Mouse (Mus musculus): ENCODE measurements around the gene Rnasel. TPM values are rescaled to one million over a fixed set of nuclear protein-coding genes. Genes with fewer than 3 reads are reported as not detected.

Gene Rnasel
- polyA plus RNA-seq, 1 experiment: 10.9 TPM

GRCm38 (mm10) chr1:153720935-153721334, 28.3 kb upstream of the Rnasel start:
- WGBS: 39% methylated on average over 7 of the region's 7 CpGs
- Histone ChIP-seq H3K4me3 (ENCODE audit: low read depth, low read length) (no peak overlapping the region), H3K27me3 (ENCODE audit: control insufficient read depth, insufficient read depth, low read length) (no peaks in the 10 kb centered on the region), H3K27ac (ENCODE audit: insufficient read depth, low read depth, low read length) (no peak overlapping the region), H3K36me3 (ENCODE audit: control insufficient read depth, insufficient read depth, low read length) (no peaks in the 10 kb centered on the region), H3K4me1 (ENCODE audit: control insufficient read depth, insufficient read depth, insufficient read length, low read length) (no peaks in the 10 kb centered on the region)
- no peak for TF ChIP-seq POLR2A (IDR thresholded peaks at IDR 0.05; ENCODE audit: low read depth, low read length)
- TF ChIP-seq CTCF (IDR thresholded peaks at IDR 0.05; ENCODE audit: extremely low read depth, insufficient read length, insufficient replicate concordance, low read depth, low read length): no peak

GRCm38 (mm10) chr1:153721565-153722310, 27.5 kb upstream of the Rnasel start:
- Histone ChIP-seq H3K36me3 (ENCODE audit: control insufficient read depth, insufficient read depth, low read length) (no peaks in the 10 kb centered on the region), H3K27ac (ENCODE audit: insufficient read depth, low read depth, low read length) (no peak overlapping the region), H3K4me1 (ENCODE audit: control insufficient read depth, insufficient read depth, insufficient read length, low read length) (no peaks in the 10 kb centered on the region), H3K27me3 (ENCODE audit: control insufficient read depth, insufficient read depth, low read length) (no peaks in the 10 kb centered on the region), H3K4me3 (ENCODE audit: low read depth, low read length) (no peak overlapping the region)
- 74% methylated on average over 9 of the region's 9 CpGs for WGBS
- TF ChIP-seq POLR2A (IDR thresholded peaks at IDR 0.05; ENCODE audit: low read depth, low read length) (no peak), CTCF (IDR thresholded peaks at IDR 0.05; ENCODE audit: extremely low read depth, insufficient read length, insufficient replicate concordance, low read depth, low read length) (no peak)

- TF ChIP-seq POLR2A (IDR thresholded peaks at IDR 0.05; ENCODE audit: low read depth, low read length) (no peak), CTCF (IDR thresholded peaks at IDR 0.05; ENCODE audit: extremely low read depth, insufficient read length, insufficient replicate concordance, low read depth, low read length) (no peak)
- Histone ChIP-seq H3K36me3 (ENCODE audit: control insufficient read depth, insufficient read depth, low read length) (no peaks in the 10 kb centered on the region), H3K4me3 (ENCODE audit: low read depth, low read length) (0 out of 2 replicates have a peak overlapping the region, but pooled peaks have one; percentile 25), H3K27ac (ENCODE audit: insufficient read depth, low read depth, low read length) (no peak overlapping the region), H3K27me3 (ENCODE audit: control insufficient read depth, insufficient read depth, low read length) (no peaks in the 10 kb centered on the region), H3K4me1 (ENCODE audit: control insufficient read depth, insufficient read depth, insufficient read length, low read length) (no peaks in the 10 kb centered on the region)
- WGBS: 66% methylated on average over 9 of the region's 9 CpGs
Measured at GRCm38 (mm10) chr1:153723426-153723825, 25.8 kb upstream of the Rnasel start.

- Histone ChIP-seq H3K27me3 (ENCODE audit: control insufficient read depth, insufficient read depth, low read length) (no peaks in the 10 kb centered on the region), H3K4me1 (ENCODE audit: control insufficient read depth, insufficient read depth, insufficient read length, low read length) (no peaks in the 10 kb centered on the region), H3K4me3 (ENCODE audit: low read depth, low read length) (no peak overlapping the region), H3K36me3 (ENCODE audit: control insufficient read depth, insufficient read depth, low read length) (no peaks in the 10 kb centered on the region), H3K27ac (ENCODE audit: insufficient read depth, low read depth, low read length) (no peak overlapping the region)
- TF ChIP-seq POLR2A (IDR thresholded peaks at IDR 0.05; ENCODE audit: low read depth, low read length) (no peak), CTCF (IDR thresholded peaks at IDR 0.05; ENCODE audit: extremely low read depth, insufficient read length, insufficient replicate concordance, low read depth, low read length) (no peak)
- 86% methylated on average over 16 of the region's 16 CpGs for WGBS
Measured at GRCm38 (mm10) chr1:153726636-153727035, 22.6 kb upstream of the Rnasel start.

GRCm38 (mm10) chr1:153729806-153730205, 19.4 kb upstream of the Rnasel start:
- Histone ChIP-seq H3K27ac (ENCODE audit: insufficient read depth, low read depth, low read length) (no peak overlapping the region), H3K4me1 (ENCODE audit: control insufficient read depth, insufficient read depth, insufficient read length, low read length) (no peaks in the 10 kb centered on the region), H3K4me3 (ENCODE audit: low read depth, low read length) (no peak overlapping the region), H3K36me3 (ENCODE audit: control insufficient read depth, insufficient read depth, low read length) (no peaks in the 10 kb centered on the region), H3K27me3 (ENCODE audit: control insufficient read depth, insufficient read depth, low read length) (no peaks in the 10 kb centered on the region)
- WGBS: 60% methylated on average over 2 of the region's 2 CpGs
- TF ChIP-seq CTCF (IDR thresholded peaks at IDR 0.05; ENCODE audit: extremely low read depth, insufficient read length, insufficient replicate concordance, low read depth, low read length): no peak
- TF ChIP-seq POLR2A (IDR thresholded peaks at IDR 0.05; ENCODE audit: low read depth, low read length): no peak

GRCm38 (mm10) chr1:153730671-153731070, 18.6 kb upstream of the Rnasel start:
- no peaks in the 10 kb centered on the region for H3K36me3 ChIP-seq (ENCODE audit: control insufficient read depth, insufficient read depth, low read length)
- H3K27ac ChIP-seq (ENCODE audit: insufficient read depth, low read depth, low read length): no peak overlapping the region
- H3K4me3 ChIP-seq (ENCODE audit: low read depth, low read length): no peak overlapping the region
- H3K27me3 ChIP-seq (ENCODE audit: control insufficient read depth, insufficient read depth, low read length): no peaks in the 10 kb centered on the region
- no peaks in the 10 kb centered on the region for H3K4me1 ChIP-seq (ENCODE audit: control insufficient read depth, insufficient read depth, insufficient read length, low read length)
- WGBS: 60% methylated on average over 3 of the region's 3 CpGs
- TF ChIP-seq POLR2A (IDR thresholded peaks at IDR 0.05; ENCODE audit: low read depth, low read length) (no peak), CTCF (IDR thresholded peaks at IDR 0.05; ENCODE audit: extremely low read depth, insufficient read length, insufficient replicate concordance, low read depth, low read length) (no peak)

- WGBS: 53% methylated on average over 9 of the region's 9 CpGs
- Histone ChIP-seq H3K36me3 (ENCODE audit: control insufficient read depth, insufficient read depth, low read length) (no peaks in the 10 kb centered on the region), H3K27me3 (ENCODE audit: control insufficient read depth, insufficient read depth, low read length) (0 out of 2 replicates have a peak, but pooled peaks cover 2% of the 10 kb centered on the region), H3K27ac (ENCODE audit: insufficient read depth, low read depth, low read length) (no peak overlapping the region), H3K4me1 (ENCODE audit: control insufficient read depth, insufficient read depth, insufficient read length, low read length) (no peaks in the 10 kb centered on the region), H3K4me3 (ENCODE audit: low read depth, low read length) (no peak overlapping the region)
- TF ChIP-seq CTCF (IDR thresholded peaks at IDR 0.05; ENCODE audit: extremely low read depth, insufficient read length, insufficient replicate concordance, low read depth, low read length) (no peak), POLR2A (IDR thresholded peaks at IDR 0.05; ENCODE audit: low read depth, low read length) (no peak)
Measured at GRCm38 (mm10) chr1:153733181-153733580, 16.0 kb upstream of the Rnasel start.

All from small intestine, adult 2 months (tissue).